Mouse (Mus musculus): Measurements from ENCODE around the gene Anapc4.

Anapc4 gene

GRCm38 (mm10) chr5:52833761-52834274 lies at the start of gene Anapc4:
Gene Anapc4, plus strand, starts transcription at chr5:52834012.
- DNase-seq (ENCODE audit: low read depth, low spot score), result peak; percentile 93

DNA sequence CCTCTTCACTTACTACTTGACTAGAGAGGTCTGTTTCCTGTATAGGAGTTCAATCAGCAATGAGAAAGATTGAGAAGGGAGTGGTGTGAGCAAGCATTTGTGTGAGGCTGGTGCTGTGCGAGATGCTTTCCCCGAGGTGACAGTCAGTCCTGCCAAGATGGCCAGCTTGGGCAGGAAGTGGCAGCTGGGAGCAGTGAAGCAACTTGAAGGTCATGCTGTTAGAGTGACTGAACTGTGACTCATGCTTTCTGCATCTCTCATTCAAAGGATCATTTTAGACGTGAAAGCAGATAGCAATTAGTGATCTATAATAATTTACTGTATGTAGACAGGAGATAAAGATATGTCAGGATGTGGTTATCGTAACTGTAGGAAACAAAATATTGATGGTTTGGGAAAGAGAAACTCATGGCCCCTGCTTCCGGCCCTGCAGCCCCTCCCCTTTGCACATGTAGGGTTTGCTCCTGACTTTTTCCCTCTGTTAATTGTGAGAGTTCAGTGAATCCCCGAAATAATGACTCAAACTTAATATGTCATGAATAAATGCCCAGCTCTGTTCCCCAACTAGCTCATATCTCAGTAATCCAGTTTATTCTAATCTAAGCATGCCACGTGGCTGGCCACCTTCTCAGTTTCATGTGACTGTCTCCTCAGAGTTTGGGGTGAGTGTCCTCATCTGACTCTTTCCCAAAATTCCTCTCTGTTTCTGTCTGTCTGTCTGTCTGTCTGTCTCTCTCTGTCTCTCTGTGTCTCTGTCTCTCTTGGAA lies 47.1 kb upstream of the Anapc4 start:
- DNase-seq (ENCODE audit: low read depth, low spot score), result no peak

DNA sequence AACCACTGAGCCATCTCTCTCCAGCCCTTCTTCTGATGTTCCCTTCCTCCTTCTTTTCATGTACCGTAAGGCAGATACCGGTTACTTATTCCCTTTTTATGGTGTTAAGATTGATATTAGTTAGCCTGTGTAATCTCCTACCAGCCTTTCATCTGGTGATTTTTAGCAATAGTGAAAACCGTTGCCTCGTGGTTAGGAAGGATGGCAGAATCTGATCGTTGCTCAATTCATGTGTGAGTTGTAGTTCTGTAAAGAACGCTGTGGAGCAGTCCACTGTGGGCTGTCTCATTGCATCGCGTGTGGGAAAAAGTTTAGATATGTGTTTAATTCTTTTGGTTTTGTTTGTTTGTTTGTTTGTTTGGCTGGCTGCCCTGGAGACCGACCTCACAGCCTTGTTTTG lies 40.6 kb upstream of the Anapc4 start:
- no peak for DNase-seq (ENCODE audit: low read depth, low spot score)

GRCm38 (mm10) chr5:52794109-52794508 lies 39.7 kb upstream of the Anapc4 start:
- DNase-seq (ENCODE audit: low read depth, low spot score), result no peak

GRCm38 (mm10) chr5:52799274-52799985 lies 34.4 kb upstream of the Anapc4 start:
- DNase-seq (ENCODE audit: low read depth, low spot score), result no peak

- no peak for DNase-seq (ENCODE audit: low read depth, low spot score)
Measured at GRCm38 (mm10) chr5:52805801-52806200, 28.0 kb upstream of the Anapc4 start.

DNA sequence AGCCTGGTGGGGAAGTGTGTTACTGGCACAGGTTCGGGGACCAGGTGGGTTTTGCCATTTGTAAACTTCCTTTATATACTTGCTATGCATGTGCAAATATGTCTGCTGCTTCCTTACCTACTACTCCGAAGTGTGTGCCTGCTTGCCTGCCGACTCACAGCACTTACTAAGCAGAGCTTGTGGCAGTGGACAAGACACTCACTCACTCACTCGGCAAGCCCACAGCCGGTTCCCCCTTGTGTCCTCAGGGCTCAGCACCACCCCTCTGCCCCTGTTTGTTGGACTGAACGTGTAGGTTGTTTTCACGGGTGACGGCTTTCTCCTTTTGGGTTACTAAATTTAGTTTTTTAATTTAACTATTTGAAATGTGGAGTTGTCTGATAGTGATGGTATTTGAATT lies 27.5 kb upstream of the Anapc4 start:
- DNase-seq (ENCODE audit: low read depth, low spot score), result no peak

DNA sequence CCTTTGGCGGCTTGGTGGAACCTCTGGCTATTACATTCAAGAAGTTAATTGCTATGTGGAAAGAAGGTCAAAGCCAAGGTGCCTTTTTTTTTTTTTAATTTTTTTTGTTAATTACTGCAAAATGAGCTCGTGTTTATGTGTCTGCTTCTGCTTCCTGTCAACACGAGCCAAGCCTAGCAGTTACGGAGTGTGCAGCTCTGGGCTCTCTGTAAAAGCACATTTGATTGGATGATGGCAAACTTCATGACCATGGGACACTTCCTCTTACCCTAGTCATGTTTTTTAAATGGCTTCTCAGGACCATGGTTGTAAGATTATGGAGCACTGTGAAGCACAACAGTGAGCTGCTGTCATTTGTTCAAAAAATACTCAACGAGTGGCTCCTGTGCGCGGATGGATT lies 26.8 kb upstream of the Anapc4 start:
- DNase-seq (ENCODE audit: low read depth, low spot score), result no peak

DNA sequence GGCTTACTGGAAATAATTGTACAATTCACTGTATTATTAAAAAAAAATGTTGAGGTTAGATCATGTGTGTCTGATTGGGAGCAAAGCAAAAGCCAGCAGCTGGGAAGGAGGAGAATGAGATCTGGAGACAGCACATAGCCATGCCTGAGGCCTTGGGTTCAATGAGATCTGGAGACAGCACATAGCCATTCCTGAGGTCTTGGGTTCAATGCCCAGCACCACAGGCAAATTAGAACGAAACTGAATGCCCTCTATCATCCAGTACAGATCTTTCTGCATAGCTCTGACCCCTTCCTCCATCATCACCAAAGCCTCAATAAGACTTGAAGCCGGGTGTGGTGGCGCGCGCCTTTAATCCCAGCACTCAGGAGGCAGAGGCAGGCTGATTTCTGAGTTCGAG lies 23.4 kb upstream of the Anapc4 start:
- no peak for DNase-seq (ENCODE audit: low read depth, low spot score)

DNA sequence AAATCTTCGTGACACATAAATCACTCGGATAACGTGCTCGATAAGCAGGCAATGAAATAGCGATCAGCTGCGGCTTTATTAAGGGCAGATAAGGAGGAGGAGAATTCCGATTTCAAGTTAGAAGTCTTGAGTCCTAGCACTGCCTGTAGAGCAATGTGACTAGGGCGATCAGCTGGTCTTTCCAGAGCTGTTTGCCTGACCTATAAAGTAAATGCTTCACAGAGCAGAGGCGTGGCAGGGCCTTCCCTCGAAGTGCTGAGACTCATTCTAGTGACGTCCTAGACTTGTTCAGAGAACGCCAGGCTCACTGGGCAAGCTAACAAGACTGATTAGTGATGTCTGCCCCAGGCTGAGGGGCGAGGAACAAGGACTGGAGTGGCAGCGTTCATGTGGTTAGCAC lies 22.8 kb upstream of the Anapc4 start:
- no peak for DNase-seq (ENCODE audit: low read depth, low spot score)

GRCm38 (mm10) chr5:52812456-52812855 lies 21.4 kb upstream of the Anapc4 start:
- no peak for DNase-seq (ENCODE audit: low read depth, low spot score)

DNA sequence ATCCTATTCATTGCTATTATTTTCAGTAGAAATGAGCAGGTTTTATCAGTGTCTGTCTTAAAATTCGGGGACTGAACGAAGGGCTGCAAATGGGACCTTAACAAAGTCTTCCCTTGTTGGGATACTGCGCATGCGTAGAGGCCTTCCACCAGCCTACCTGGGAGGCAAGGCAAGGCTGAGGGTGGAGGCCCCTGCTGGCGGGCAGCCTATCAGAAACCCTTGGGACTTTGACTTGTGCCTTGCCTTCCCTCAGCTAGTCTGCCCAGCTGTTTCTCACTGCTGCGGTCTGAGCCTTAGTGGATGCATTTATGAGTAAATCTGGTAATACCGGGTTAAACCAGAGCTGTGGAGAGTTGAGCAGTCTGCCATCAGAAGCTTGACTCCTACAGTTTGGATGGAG lies 20.5 kb upstream of the Anapc4 start:
- no peak for DNase-seq (ENCODE audit: low read depth, low spot score)

DNA sequence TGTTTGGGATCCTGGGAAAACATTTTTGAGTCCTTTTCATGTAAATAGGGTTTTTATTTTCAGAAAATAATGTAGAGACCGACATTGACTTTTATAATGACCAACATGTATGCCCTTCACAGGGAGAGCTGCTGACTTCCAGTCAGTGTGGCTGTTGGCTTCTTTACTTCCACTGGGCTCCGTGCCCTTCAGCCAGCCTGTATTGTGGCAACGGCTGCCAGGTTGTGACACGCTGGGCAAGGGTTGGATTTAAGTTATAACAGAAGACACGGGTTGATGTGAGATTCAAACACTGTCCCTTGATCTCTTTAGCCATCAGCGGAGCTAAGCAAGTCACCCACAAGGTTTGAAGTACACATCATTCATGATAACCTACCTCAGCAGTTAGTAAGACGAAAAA lies 15.1 kb upstream of the Anapc4 start:
- DNase-seq (ENCODE audit: low read depth, low spot score), result no peak

DNA sequence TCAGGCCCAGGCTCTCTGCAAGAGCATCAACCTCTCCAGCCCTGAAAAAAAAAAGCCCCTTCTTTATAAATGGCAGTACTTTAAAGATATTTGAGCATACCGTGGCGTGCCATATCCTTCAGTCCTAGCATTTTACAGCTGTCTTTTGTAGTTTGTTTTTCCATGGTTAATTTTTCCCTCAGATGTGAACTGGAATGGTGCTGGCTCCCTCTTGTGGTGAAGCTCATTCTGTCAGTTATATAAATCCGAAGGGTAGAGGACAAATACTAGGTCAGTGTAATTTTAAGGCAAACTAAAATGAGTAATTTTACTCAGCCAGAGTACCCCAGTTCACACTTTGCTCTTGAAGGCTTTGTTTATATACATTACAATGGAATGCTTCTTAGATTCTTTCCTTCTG lies 12.1 kb upstream of the Anapc4 start:
- peak; percentile 20 for DNase-seq (ENCODE audit: low read depth, low spot score)

DNA sequence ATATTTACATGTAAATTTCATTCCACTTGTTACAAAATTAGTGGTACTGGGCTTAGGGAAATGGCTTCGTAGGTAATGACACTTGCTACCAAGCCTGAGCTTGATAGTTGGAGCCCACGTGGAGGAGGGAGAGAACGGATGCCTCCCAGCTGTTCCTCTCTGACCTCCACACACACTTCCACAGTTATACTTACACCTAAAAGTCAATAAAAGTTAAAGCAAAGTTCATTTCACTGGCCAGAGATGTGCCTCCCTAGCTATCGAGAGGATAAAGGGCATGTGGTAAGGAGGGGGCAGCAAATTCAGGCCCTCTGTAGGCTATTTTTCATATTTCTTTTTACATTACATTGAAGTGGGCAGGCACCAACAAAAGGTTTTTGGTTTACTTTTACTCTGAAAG lies 5.9 kb upstream of the Anapc4 start:
- no peak for DNase-seq (ENCODE audit: low read depth, low spot score)

GRCm38 (mm10) chr5:52833005-52833404 lies 807 bp upstream of the Anapc4 start:
- DNase-seq (ENCODE audit: low read depth, low spot score), result no peak

DNA sequence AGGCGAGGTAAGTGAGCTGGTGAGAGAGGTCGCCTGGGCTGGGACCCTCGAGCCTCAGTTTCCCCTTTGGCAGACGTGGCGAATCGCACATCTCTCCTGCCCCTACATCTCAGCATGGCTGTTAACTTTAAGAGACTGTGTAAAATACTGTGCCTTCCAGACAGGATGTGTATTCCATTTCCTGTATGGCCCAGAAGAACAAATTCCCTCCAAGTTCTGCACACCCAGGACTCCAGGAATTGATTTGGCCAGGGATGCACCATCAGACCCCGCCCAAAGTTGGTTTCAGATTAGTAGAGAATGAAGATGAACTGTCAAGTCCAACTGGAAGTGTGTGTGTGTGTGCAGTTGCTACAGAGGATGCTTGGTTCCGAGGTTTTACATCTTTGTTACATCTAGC lies 574 bp downstream of the Anapc4 start:
- no peak for DNase-seq (ENCODE audit: low read depth, low spot score)

GRCm38 (mm10) chr5:52844319-52844718 lies 10.5 kb downstream of the Anapc4 start:
- DNase-seq (ENCODE audit: low read depth, low spot score), result no peak

GRCm38 (mm10) chr5:52855727-52856126 lies 21.9 kb downstream of the Anapc4 start:
- DNase-seq (ENCODE audit: low read depth, low spot score), result no peak

- DNase-seq (ENCODE audit: low read depth, low spot score), result no peak
Measured at GRCm38 (mm10) chr5:52864446-52864845, 30.6 kb downstream of the Anapc4 start.

- no peak for DNase-seq (ENCODE audit: low read depth, low spot score)
Measured at GRCm38 (mm10) chr5:52865825-52866224, 32.0 kb downstream of the Anapc4 start.

- DNase-seq (ENCODE audit: low read depth, low spot score), result no peak
Measured at GRCm38 (mm10) chr5:52866361-52867155, 32.7 kb downstream of the Anapc4 start.
